In genomic region chr5:64157926-64158325, GRCm38 (mm10) we compare ENCODE assay signal across 17 mouse cellular contexts. TPM values are rescaled to one million over a fixed set of nuclear protein-coding genes. Genes with fewer than 3 reads are reported as not detected.
DNase-seq lines count a peak whose midpoint lies in the region; ATAC-seq and TF ChIP-seq lines count a peak whose summit lies in the region.
"Had no signal": no experiment of that assay in that cellular context is flagged by ENCODE, and none has a peak within 500 bp of the region (broad histone marks: within the 10 kb centered on the region; RNA-seq: fewer than 3 reads in every experiment).

No protein-coding gene starts in this region.

- DNase-seq in gastrocnemius, adult 2 months: no peak
- no peak for DNase-seq in gastrocnemius, postnatal 14 days
- peak in 1 of 2 experiments; percentile 61 for DNase-seq in spleen, adult 2 months (ENCODE audit: low read depth in 1 of 2, low spot score in 2 of 2)
- no peak for DNase-seq in spleen, postnatal 4 days (ENCODE audit: low spot score in 2 of 2)
- DNase-seq in layer of hippocampus, postnatal 36 days: no peak
- no peak for DNase-seq in ovary, adult 18-20 months (ENCODE audit: low spot score)
- DNase-seq: adrenal gland, postnatal 36 days; gastrocnemius, postnatal 10 days; kidney, adult 9 months; lung, postnatal 14 days had no signal

- ATAC-seq in stomach, embryonic 14.5 days (ENCODE audit: insufficient number of reproducible peaks, insufficient read depth, low FRiP score, low read depth): no peak
- ATAC-seq in monocyte, adult 5-6 weeks (replicated peaks; ENCODE audit: insufficient number of reproducible peaks, low FRiP score, low TSS enrichment, poor library complexity, severe bottlenecking): no peak
- ATAC-seq: activated CD4-positive, CD25-positive, alpha-beta regulatory T cell, adult 4 months; forebrain, embryonic 16.5 days had no signal

- no peaks in the 10 kb centered on the region for H3K9me3 ChIP-seq in stomach, embryonic 14.5 days (ENCODE audit: control insufficient read depth, low read depth, low read length)
- H3K9me3 ChIP-seq: hindbrain, embryonic 12.5 days had no signal

- intact Hi-C loops in gastrocnemius, adult 2 months (cut with DNase I): no loop called here
- intact Hi-C loops in gastrocnemius, postnatal 14 days (cut with DNase I; ENCODE audit: low total_unique reads): no loop called here

- no peak overlapping the region for H3K4me2 ChIP-seq in stomach, embryonic 14.5 days (replicated peaks; ENCODE audit: low read depth, low read length)
- H3K4me2 ChIP-seq: hindbrain, embryonic 12.5 days; midbrain, embryonic 11.5 days had no signal

- no peak overlapping the region for H3K4me3 ChIP-seq in gastrocnemius, adult 2 months
- no peak overlapping the region for H3K4me3 ChIP-seq in spleen, adult 2 months (ENCODE audit: extremely low read depth, insufficient read depth, insufficient read length)
- no peak overlapping the region for H3K4me3 ChIP-seq in stomach, embryonic 14.5 days (ENCODE audit: low read depth, low read length)
- H3K4me3 ChIP-seq: hindbrain, embryonic 12.5 days; left cerebral cortex, adult 2 months had no signal

- H3K4me1 ChIP-seq in spleen, adult 2 months (ENCODE audit: control insufficient read depth, insufficient read depth, insufficient read length): peaks cover 22% of the 10 kb centered on the region
- peaks cover 7% of the 10 kb centered on the region; the same call in 1 of the 2 replicates for H3K4me1 ChIP-seq in stomach, embryonic 14.5 days (ENCODE audit: control insufficient read depth, insufficient read depth, low read length)

- H3K9ac ChIP-seq in stomach, embryonic 14.5 days (replicated peaks; ENCODE audit: low read depth, low read length): no peak overlapping the region
- H3K9ac ChIP-seq: hindbrain, embryonic 12.5 days had no signal

- no peak for TF ChIP-seq POLR2A in spleen, adult 2 months (IDR thresholded peaks at IDR 0.05; ENCODE audit: low read depth, low read length)

- no peaks in the 10 kb centered on the region for H3K36me3 ChIP-seq in spleen, adult 2 months (ENCODE audit: control insufficient read depth, insufficient read depth, low read length)
- H3K36me3 ChIP-seq in stomach, embryonic 14.5 days (ENCODE audit: control insufficient read depth, insufficient read depth, low read length): no peaks in the 10 kb centered on the region
- H3K36me3 ChIP-seq: hindbrain, embryonic 12.5 days had no signal

- H3K27ac ChIP-seq in gastrocnemius, adult 2 months: peak overlapping the region; percentile 96; the same call in 1 of the 2 replicates
- 0 out of 2 replicates have a peak overlapping the region, but pooled peaks have one; percentile 12 for H3K27ac ChIP-seq in spleen, adult 2 months (ENCODE audit: insufficient read depth, low read length)
- 0 out of 2 replicates have a peak overlapping the region, but pooled peaks have one; percentile 33 for H3K27ac ChIP-seq in stomach, embryonic 14.5 days (ENCODE audit: low read length)
- H3K27ac ChIP-seq: hindbrain, embryonic 12.5 days; left cerebral cortex, adult 2 months had no signal

- H3K27me3 ChIP-seq in spleen, adult 2 months (ENCODE audit: control insufficient read depth, insufficient read depth, low read length): no peaks in the 10 kb centered on the region
- 0 out of 2 replicates have a peak, but pooled peaks cover 3% of the 10 kb centered on the region for H3K27me3 ChIP-seq in stomach, embryonic 14.5 days (ENCODE audit: control insufficient read depth, insufficient read depth, low read length)

- WGBS in spleen, adult 2 months: 15% methylated on average over 1 of the region's 1 CpGs
- WGBS in stomach, embryonic 14.5 days: 53% methylated on average over 1 of the region's 1 CpGs

- no peak for TF ChIP-seq CTCF in gastrocnemius, adult 2 months (IDR thresholded peaks at IDR 0.05)
- no peak for TF ChIP-seq CTCF in spleen, adult 2 months (IDR thresholded peaks at IDR 0.05; ENCODE audit: extremely low read depth, insufficient read depth, insufficient read length, insufficient replicate concordance)

RNA-seq across cellular contexts. Expression of gene Tbc1d1, which starts 1.8 kb away (rescaled TPM):
- 10 to 100 TPM; 46.4 to 46.9 TPM for total RNA-seq in gastrocnemius, adult 2 months (2021)
- total RNA-seq in gastrocnemius, postnatal 14 days (2021): 10 to 100 TPM; 29.9 to 39.6 TPM
- polyA plus RNA-seq in spleen, adult 2 months (2012; rRNA removed): 16.8 and 24.1 TPM in 2 replicates
- 37.2 and 39.4 TPM in 2 replicates for polyA plus RNA-seq in stomach, embryonic 14.5 days (2014; fragmentation: Nextera tagmentation; extraction: Ambion mirVana)
- total RNA-seq in monocyte, adult 5-6 weeks (2017): 61.0 to 74.1 TPM (median 62.6 TPM) in 3 replicates
- total RNA-seq in layer of hippocampus, postnatal 36 days (2021): 10 to 100 TPM; 29.1 to 29.9 TPM

Comparison
In these comparisons a context has a peak if more than half of its experiments do, and no peak if none do; other contexts are left out.
1. H3K27ac ChIP-seq: peak in every context shown above with its lines; median percentile 96 in gastrocnemius, adult 2 months; 33 in stomach, embryonic 14.5 days; 12 in spleen, adult 2 months.